Mouse (Mus musculus): ENCODE measurements around the gene Kalrn.
"Not testable (repeated sequence)": the region's sequence is repeated elsewhere in the genome, so short reads cannot be mapped to it uniquely, and the experiment has no call there.

Gene Kalrn

DNA sequence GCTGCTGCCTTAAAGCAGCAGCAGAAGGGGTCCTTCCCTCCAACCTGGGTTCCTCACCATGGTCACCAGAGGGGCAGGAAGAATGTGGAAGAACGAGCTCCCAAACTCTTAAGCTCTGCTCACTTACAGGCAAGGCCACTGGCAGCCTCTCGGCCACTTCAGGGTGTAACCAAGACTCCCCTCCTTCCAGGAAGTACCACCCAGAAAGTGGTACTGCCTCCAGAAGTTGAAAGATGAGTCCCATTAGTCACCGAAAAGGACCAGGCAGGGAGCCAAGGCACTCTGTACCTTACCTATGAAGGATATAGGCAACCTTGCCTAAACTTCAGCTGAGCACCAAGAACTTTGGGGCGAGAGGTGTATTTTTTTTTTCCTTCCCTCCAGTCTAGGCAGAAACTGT, 485.0 kb downstream of the Kalrn start:
- in situ Hi-C loops (cut with MboI; ENCODE audit: low pct_unique_long_range_greater_than_20kb in 1 of 2, low sequenced_read_pairs in 2 of 2, unreplicated experiment in 1 of 2), result no loop called here

DNA sequence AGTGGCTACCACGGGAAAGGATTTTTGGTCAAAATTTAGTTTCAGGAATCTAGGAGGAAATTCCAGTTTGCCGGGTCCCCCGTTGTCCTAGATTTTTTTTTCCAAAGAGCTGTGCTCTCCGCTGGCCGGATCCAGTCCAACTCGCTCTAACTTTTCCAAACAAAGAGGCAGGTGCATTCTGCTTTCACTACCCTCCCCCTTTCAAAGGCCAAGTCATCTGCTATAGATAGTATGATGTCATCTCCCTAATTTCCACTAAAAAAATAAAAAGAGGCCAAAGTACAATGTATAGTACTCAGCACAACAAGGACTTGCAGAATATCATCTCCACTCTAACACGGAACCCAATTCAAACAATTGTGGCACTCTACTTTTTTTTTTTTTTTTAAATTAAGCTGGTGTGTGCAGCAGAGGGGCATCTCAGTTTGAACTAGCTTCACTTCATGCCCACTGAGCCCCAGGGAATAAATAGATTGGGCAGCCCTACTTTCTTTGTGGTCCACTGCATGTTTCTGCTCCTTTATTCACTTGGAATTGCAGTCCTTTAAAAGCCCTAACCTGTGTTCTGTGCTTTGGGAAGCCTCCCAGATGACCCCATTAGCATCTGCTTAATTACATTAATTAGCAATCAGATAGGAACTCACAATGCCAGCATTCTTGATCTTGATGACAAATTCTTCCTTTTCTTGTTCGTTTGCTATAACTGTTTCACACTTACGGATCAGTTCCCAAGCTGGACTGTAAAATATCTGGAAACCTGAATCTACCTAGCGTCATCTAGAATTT, 489.0 kb downstream of the Kalrn start:
- in situ Hi-C loops (cut with MboI; ENCODE audit: low pct_unique_long_range_greater_than_20kb in 1 of 2, low sequenced_read_pairs in 2 of 2, unreplicated experiment in 1 of 2), result no loop called here

DNA sequence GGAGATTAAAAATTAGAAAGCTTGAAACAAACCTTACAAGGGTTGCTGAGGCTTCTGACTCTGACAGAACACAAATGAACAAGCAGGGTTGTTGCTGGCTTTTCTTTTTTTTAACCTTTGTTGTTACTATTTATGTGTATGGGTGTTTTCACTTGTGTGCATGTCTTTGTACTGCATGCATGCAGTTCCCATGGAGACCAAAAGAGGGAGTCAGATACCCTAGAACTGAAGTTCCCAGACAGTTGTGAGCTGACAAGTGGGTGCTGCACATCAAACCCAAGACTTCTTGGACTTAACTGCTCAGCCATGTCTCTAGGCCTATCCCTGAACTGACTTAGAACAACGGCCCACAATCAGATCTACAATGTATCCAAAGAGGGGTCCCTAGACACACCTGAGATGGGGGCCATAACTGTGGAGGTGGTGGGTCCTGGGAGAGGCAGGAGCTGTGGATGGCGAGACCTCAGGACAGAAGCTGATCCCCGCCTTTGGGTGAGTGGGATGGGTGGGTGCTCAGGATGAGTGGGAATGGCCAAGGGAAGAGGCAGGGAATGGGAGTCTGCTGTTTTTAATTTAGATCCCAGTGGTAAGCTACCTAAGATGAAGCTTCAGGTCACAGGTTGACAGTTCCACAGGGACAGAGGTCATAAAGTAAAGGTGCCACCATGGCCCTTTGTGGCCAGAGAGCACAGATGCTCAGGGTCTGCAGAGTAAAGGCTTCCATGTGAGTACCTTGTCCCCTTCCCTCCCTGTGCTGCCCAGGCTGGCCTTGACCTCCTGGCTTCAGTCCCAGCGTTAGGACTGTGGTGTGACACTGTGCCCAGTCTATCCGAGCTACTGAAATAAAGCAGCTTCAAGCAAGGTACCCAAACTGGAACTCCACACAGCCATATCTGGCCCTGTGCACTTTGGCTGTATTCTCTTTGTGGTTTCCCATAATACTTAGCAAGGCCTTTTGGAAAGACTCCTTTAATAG, 490.6 kb downstream of the Kalrn start:
- in situ Hi-C loops (cut with MboI; ENCODE audit: low pct_unique_long_range_greater_than_20kb in 1 of 2, low sequenced_read_pairs in 2 of 2, unreplicated experiment in 1 of 2), result no loop called here

DNA sequence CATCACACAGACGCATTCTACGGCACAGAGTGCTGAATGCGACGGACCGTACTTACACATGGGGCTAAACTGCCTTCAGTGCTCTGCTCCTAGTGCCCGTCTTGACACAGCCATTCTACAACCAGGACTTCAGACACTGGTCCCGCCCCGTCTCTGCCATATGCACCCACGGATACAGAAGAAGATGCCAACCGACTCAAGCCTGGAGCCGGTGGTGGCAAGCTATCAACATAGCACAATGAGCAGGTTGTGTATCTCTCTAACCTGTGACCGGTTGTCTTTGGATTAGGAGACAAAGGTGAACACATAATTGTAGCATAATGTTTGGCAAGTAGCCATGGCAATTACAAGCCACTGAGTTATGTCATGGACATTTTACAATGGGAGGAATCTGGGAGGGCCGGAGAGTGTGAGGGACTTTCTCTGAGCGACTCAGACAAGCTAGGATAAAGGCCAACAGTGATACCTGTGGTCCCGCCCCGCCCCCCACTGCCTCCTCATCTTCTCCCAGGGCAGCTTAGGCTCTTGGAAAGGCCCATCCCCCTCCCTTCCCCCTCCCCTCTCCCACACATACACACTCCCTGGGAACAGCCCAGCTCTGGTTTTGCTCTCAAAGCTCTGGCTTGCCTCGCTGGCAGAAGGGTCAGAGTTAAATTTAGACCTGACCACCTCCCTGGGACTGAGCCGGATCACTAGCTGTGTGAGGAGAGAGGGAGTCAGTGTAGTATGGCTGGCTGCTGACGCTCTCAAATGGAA, 491.5 kb downstream of the Kalrn start:
- in situ Hi-C loops (cut with MboI; ENCODE audit: low pct_unique_long_range_greater_than_20kb in 1 of 2, low sequenced_read_pairs in 2 of 2, unreplicated experiment in 1 of 2), result no loop called here

DNA sequence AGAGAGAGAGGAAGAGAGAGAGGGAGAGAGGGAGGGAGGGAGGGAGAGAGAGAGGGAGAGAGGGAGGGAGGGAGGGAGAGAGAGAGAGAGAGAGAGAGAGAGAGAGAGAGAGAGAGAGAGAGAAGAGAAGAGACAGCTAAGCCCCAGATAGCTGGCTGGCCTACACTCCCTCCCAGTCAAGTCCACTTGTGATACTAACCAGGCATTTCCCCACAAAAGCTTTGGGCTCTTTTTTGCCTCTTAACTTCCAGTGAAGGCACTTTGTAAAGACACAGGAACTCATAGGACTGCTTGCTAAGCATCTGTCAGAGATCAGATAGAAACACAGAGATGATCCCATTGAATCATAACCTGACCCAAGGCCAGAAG, 492.0 kb downstream of the Kalrn start:
- in situ Hi-C loops (cut with MboI; ENCODE audit: low pct_unique_long_range_greater_than_20kb in 1 of 2, low sequenced_read_pairs in 2 of 2, unreplicated experiment in 1 of 2), result not testable (repeated sequence)

DNA sequence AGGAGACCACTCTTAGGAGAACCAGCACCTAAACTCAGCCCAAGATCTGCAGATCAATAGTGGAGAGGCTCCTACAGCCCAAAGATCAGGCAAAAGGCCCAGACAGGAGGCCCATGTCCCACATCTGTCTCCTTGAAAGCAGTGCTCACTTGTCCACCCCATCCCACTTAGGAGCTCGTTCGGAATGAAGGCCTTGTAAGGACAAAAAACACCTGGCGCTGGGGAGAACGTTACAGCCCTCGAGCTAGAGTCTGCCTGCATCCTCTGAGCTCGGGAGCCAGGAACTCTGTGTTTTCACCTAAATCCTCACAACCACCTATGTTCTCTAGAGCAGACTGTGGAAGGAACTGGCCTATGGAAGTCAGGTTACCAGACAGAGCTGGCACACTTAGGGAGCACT, 492.5 kb downstream of the Kalrn start:
- in situ Hi-C loops (cut with MboI; ENCODE audit: low pct_unique_long_range_greater_than_20kb in 1 of 2, low sequenced_read_pairs in 2 of 2, unreplicated experiment in 1 of 2), result no loop called here

DNA sequence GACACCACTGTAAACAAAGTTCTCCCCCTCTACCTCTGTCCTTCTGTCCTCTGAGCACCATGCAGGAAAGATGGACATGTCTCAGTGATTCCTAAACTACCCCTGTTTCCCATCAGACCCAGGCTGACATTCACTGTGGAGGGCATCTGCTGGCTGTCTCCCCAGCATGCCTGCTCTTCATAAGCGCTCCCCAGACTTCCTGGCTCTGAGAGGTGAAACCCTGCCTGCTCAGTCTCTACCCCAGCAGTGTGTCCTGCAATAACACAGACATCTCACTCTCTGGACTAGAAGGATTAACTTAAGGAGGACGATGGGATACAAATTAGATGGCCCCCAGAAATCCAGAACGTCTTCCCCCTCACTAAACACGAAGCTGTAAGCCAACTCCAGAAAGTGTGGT, 493.8 kb downstream of the Kalrn start:
- in situ Hi-C loops (cut with MboI; ENCODE audit: low pct_unique_long_range_greater_than_20kb in 1 of 2, low sequenced_read_pairs in 2 of 2, unreplicated experiment in 1 of 2), result no loop called here

DNA sequence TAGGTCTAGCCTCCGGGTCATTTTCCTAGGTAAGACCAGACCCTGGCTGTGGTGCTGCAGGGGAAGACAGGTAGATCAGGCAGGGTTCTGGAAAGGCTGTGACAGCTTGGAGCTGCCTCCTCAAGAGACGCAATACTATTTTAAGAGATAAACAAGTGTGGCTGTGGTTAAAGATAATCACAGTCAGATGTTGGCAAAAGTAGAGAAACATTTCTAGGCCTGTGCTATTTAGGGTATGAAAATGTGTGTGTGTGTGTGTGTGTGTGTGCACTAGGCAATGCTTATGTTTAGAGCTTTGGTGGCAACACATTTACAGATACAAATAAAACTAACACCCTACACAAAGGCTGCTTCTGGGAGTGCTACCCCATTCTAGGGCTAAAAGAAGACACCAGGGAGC, 494.6 kb downstream of the Kalrn start:
- in situ Hi-C loops (cut with MboI; ENCODE audit: low pct_unique_long_range_greater_than_20kb in 1 of 2, low sequenced_read_pairs in 2 of 2, unreplicated experiment in 1 of 2), result no loop called here

DNA sequence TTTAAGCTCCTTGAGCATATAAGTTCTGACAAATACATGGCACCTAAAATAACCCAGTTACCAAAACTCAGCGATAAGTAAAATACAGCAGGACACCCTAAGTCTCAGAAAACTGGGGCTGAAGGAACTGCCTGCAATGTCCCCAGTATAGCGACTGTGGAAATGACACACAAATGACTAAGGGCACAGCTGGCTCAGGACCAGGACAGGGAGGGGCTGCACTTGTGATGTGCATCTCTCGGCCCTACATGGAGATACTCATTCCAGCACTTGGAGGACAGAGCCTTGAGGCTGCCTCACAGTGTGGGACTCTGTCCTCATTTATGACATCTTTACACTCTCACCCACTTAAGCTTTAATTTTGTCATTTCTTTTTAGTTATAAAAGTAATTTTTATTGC, 497.2 kb downstream of the Kalrn start:
- in situ Hi-C loops (cut with MboI; ENCODE audit: low pct_unique_long_range_greater_than_20kb in 1 of 2, low sequenced_read_pairs in 2 of 2, unreplicated experiment in 1 of 2), result no loop called here

DNA sequence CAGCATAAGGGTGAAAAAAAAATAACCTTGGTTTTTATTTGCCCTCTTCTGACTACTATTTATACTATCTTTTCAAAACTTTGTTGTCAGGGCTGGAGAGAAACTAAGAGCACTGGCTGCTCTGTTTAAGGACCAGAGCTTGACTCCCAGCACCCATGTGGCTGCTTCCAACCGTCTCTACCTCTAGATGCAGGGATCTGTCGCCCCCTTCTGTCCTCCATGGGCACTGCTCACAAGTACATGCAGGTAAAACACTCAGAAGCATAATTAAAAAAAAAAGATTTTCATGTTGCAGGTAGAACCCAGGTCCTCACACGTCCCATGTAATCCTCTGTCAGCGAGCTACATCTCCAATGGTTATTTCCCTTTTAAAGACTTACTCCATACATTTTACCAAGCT, 499.4 kb downstream of the Kalrn start:
- in situ Hi-C loops (cut with MboI; ENCODE audit: low pct_unique_long_range_greater_than_20kb in 1 of 2, low sequenced_read_pairs in 2 of 2, unreplicated experiment in 1 of 2), result no loop called here

DNA sequence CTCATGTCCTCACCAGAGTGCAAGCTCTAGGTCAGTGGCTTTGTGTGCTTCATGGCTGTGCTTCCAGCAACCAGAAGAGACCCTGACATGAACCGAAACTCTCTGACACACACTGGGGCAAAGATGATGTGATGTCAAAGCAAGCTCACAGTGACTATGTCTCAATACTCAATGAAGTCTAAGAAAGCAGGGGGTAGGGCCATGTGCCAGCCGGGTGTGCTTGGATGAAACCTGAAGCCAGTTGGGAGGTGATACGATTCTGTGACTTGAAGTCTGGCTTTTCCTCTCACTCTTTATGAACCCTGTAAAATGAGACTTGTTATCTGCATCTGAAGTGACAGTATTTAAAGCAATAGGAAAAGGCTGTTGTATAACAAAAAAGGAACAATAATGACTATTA, 501.2 kb downstream of the Kalrn start:
- in situ Hi-C loops (cut with MboI; ENCODE audit: low pct_unique_long_range_greater_than_20kb in 1 of 2, low sequenced_read_pairs in 2 of 2, unreplicated experiment in 1 of 2), result no loop called here

DNA sequence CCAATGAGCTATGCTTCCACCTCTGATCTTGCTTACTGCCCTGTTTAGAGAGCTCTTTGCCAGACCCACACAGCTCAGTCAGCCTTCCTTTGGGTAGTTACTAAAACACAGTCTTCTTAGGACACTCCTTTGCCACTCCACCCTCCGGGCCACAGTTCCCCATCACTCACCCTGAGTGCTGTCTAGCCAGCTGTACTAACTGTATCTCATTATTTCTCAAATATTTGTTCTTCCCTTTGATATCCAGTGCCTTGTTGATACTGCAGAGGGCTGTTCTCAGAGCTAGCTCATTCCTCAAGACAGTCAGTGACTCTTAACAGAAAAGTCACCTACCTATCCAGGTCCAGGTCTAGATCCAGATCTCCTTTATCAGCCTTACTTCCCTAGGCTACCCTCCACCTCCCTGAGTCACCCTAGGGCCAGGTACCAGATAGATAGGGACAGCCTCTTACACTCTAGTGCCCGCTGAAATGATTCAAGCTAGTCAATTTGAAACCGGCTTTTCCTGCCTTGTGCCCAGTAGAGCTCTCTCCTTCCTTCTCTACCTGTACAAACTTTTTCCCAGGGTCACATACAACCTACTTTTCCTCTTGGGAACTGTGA, 502.0 kb downstream of the Kalrn start:
- in situ Hi-C loops (cut with MboI; ENCODE audit: low pct_unique_long_range_greater_than_20kb in 1 of 2, low sequenced_read_pairs in 2 of 2, unreplicated experiment in 1 of 2), result no loop called here

DNA sequence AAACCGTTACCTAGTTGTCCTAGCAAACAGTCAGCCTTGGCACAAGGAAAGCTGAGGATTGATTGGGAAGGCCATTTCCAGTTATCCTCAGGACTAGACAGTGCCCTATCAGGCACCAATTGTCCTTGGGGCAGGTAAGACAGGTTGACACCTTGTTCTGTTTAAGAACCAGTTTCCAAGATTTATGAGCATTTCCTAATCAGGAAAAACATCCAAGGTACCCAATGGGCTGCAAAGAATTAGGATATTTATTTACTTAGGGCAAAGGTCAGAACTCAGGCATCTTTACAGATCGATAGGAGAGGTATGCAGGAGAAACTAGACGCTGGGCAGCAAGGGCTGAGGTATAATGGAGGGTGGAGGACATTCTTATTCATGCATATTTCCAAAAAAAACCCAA, 503.9 kb downstream of the Kalrn start:
- in situ Hi-C loops (cut with MboI; ENCODE audit: low pct_unique_long_range_greater_than_20kb in 1 of 2, low sequenced_read_pairs in 2 of 2, unreplicated experiment in 1 of 2), result no loop called here

DNA sequence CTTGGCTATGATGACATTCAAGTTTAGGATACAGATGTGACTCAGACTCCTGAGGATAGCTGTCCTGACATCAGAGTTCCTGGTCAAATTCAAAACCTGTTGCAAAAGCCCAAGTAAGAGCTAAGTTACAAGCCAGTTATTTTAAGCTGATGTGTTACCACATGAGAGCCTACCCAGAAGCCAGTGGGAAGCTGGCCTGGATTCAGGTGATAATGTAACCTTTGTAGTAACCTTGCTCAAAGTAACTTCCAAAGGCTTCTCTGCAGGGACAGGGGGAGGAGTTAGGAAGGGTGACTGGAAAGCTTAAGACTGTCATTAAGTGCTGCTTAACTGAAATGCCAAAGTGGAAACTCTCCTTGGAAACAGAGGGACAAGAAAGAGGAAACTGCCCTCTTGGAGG, 506.4 kb downstream of the Kalrn start:
- in situ Hi-C loops (cut with MboI; ENCODE audit: low pct_unique_long_range_greater_than_20kb in 1 of 2, low sequenced_read_pairs in 2 of 2, unreplicated experiment in 1 of 2), result no loop called here

DNA sequence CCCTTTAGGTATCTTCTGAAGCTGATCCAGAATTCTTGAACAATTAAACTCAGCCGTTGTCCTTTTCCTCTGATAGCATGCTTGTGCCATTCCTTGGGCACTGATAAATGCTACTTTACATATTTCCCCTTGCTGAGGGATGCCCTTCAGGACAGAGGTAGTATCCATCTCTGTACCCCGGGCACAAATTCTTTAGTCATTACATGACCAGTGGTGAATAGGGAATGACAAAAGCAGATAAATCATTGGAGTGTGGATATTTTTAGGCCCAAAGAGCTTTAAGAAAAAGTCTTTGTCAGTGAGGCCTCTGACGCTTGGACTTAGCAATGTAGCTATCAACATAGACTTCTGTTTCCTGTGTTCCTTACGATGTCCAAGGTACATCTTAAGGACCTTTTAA, 507.0 kb downstream of the Kalrn start:
- in situ Hi-C loops (cut with MboI; ENCODE audit: low pct_unique_long_range_greater_than_20kb in 1 of 2, low sequenced_read_pairs in 2 of 2, unreplicated experiment in 1 of 2), result no loop called here

DNA sequence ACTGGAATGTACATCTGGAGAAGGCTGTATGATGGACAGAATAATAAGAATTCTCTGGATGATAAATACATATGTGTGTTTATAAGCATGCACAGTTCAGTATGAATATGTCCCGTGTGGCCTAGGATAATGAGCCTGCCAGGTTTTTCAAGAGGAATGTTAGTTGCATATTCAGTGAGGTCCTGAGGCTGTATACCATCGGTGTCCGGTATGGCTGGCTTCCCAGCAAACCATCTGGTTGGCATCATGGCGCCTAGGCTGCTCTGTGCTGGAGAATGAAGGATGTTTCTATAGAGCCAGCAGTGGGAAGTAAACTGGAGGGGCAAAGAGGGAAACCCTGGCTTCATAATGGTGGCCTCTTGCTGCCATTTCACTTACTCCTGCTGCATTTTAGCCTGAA, 510.0 kb downstream of the Kalrn start:
- in situ Hi-C loops (cut with MboI; ENCODE audit: low pct_unique_long_range_greater_than_20kb in 1 of 2, low sequenced_read_pairs in 2 of 2, unreplicated experiment in 1 of 2), result no loop called here

DNA sequence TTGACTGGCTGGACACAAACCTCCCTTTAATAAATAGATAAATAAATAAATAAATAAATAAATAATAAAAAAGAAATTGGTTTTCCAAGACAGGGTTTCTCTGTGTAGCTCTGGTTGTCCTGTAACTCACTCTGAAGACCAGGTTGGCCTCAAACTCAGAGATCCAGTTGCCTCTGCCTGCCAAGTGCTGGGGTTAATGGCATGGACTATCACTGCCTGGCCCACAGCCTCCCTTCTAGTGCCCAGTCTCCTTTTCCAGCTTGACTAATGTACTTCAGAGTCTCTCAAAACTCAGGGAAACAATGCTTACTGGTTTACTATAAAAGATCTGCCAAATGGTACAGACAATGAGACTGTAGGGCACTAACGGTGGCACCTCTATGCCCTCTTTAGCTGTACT, 511.7 kb downstream of the Kalrn start:
- in situ Hi-C loops (cut with MboI; ENCODE audit: low pct_unique_long_range_greater_than_20kb in 1 of 2, low sequenced_read_pairs in 2 of 2, unreplicated experiment in 1 of 2), result no loop called here

DNA sequence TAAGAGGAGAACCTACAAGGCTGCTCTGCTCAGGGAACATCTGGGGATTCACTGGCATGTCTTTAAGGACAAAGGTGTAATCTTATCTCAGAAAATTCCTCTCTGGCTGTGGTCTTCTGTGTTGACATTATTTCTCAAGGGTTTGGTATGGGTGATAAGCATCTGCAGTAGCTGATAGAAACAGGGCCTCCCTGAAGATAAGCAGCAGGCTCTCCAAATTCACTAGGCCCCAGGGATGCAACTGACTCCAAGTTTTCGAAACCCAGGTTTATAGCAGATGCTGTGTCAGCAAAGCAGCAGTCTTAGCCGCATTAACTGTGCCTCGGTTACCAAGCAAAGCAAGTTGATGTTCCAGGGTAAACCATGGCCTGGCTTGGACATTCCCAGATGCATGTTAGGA, 514.7 kb downstream of the Kalrn start:
- in situ Hi-C loops (cut with MboI; ENCODE audit: low pct_unique_long_range_greater_than_20kb in 1 of 2, low sequenced_read_pairs in 2 of 2, unreplicated experiment in 1 of 2), result no loop called here

DNA sequence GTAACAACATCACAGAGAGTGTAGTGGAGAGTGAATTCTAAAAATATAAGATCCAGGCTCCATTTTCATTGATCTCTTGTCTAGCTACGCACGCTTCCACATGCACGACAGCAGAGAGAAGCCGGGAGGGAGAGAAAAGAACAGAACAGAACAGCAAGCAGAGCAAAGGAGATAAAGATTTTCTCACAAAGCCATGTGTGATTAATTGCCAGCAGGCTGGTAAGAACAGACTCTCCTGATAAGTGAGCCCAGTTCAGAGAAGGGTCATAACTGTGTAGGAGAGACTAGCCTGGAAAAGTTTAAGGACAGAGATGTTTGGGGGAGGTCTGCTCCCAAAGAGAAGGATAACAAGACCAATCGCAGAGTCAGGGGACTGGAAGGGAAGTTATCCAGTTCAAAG, 515.9 kb downstream of the Kalrn start:
- in situ Hi-C loops (cut with MboI; ENCODE audit: low pct_unique_long_range_greater_than_20kb in 1 of 2, low sequenced_read_pairs in 2 of 2, unreplicated experiment in 1 of 2), result no loop called here

Data from mouse embryonic stem cell (cell line).